Mouse (Mus musculus): ENCODE measurements around the gene Prkcb. TPM values are rescaled to one million over a fixed set of nuclear protein-coding genes. Genes with fewer than 3 reads are reported as not detected.

Prkcb gene
- total RNA-seq, 2 experiments from 2014 or later, result 701 to 769 TPM

GRCm38 (mm10) chr7:122319566-122319965, 31.0 kb downstream of the Prkcb start:
- no peak for DNase-seq (ENCODE audit: low spot score in 2 of 2)

- DNase-seq (ENCODE audit: low spot score in 2 of 2), result no peak
These were observed 32.4 kb downstream of the Prkcb start for GRCm38 (mm10) chr7:122320843-122321544.

GRCm38 (mm10) chr7:122322038-122322690, 33.6 kb downstream of the Prkcb start:
- no peak for DNase-seq (ENCODE audit: low spot score in 2 of 2)

- DNase-seq (ENCODE audit: low spot score in 2 of 2), result no peak
These were observed 39.4 kb downstream of the Prkcb start for GRCm38 (mm10) chr7:122327942-122328341.

- DNase-seq (ENCODE audit: low spot score in 2 of 2), result no peak
These were observed 39.9 kb downstream of the Prkcb start for GRCm38 (mm10) chr7:122328466-122328865.

- no peak for DNase-seq (ENCODE audit: low spot score in 2 of 2)
These were observed 41.0 kb downstream of the Prkcb start for GRCm38 (mm10) chr7:122329588-122329987.

GRCm38 (mm10) chr7:122333686-122334085, 45.1 kb downstream of the Prkcb start:
- DNase-seq (ENCODE audit: low spot score in 2 of 2), result no peak

- DNase-seq (ENCODE audit: low spot score in 2 of 2), result no peak
These were observed 48.8 kb downstream of the Prkcb start for GRCm38 (mm10) chr7:122337302-122337701.

- DNase-seq (ENCODE audit: low spot score in 2 of 2), result no peak
These were observed 49.5 kb downstream of the Prkcb start for GRCm38 (mm10) chr7:122338055-122338454.

GRCm38 (mm10) chr7:122339476-122339875, 50.9 kb downstream of the Prkcb start:
- no peak for DNase-seq (ENCODE audit: low spot score in 2 of 2)

- peak in 1 of 2 experiments; percentile 36 for DNase-seq (ENCODE audit: low spot score in 2 of 2)
These were observed 53.3 kb downstream of the Prkcb start for GRCm38 (mm10) chr7:122341813-122342212.

GRCm38 (mm10) chr7:122344656-122345055, 56.1 kb downstream of the Prkcb start:
- no peak for DNase-seq (ENCODE audit: low spot score in 2 of 2)

GRCm38 (mm10) chr7:122346251-122347242, 58.0 kb downstream of the Prkcb start:
- DNase-seq (ENCODE audit: low spot score in 2 of 2), result peak in 1 of 2 experiments; percentile 77

GRCm38 (mm10) chr7:122347433-122347832, 58.9 kb downstream of the Prkcb start:
- no peak for DNase-seq (ENCODE audit: low spot score in 2 of 2)

GRCm38 (mm10) chr7:122349961-122350360, 61.4 kb downstream of the Prkcb start:
- DNase-seq (ENCODE audit: low spot score in 2 of 2), result no peak

- DNase-seq (ENCODE audit: low spot score in 2 of 2), result no peak
These were observed 62.2 kb downstream of the Prkcb start for GRCm38 (mm10) chr7:122350741-122351140.

GRCm38 (mm10) chr7:122351816-122352215, 63.3 kb downstream of the Prkcb start:
- no peak for DNase-seq (ENCODE audit: low spot score in 2 of 2)

- DNase-seq (ENCODE audit: low spot score in 2 of 2), result no peak
These were observed 64.2 kb downstream of the Prkcb start for GRCm38 (mm10) chr7:122352566-122353277.

GRCm38 (mm10) chr7:122353329-122353728, 64.8 kb downstream of the Prkcb start:
- DNase-seq (ENCODE audit: low spot score in 2 of 2), result no peak

GRCm38 (mm10) chr7:122356941-122357340, 68.4 kb downstream of the Prkcb start:
- DNase-seq (ENCODE audit: low spot score in 2 of 2), result no peak

GRCm38 (mm10) chr7:122357847-122358246, 69.3 kb downstream of the Prkcb start:
- no peak for DNase-seq (ENCODE audit: low spot score in 2 of 2)
